Mouse (Mus musculus): ENCODE measurements around the gene Psors1c2. TPM values are rescaled to one million over a fixed set of nuclear protein-coding genes. Genes with fewer than 3 reads are reported as not detected.

Gene Psors1c2
- polyA plus RNA-seq, 1 experiment from 2014 or later = 0.13 TPM

- Histone ChIP-seq H3K9ac (replicated peaks) (no peak overlapping the region), H3K4me2 (ENCODE audit: low read depth, low read length) (no peak overlapping the region), H3K4me1 (ENCODE audit: insufficient read depth) (no peaks in the 10 kb centered on the region), H3K27ac (ENCODE audit: low read depth) (no peak overlapping the region), H3K27me3 (ENCODE audit: insufficient read depth, low read length) (peaks cover 26% of the 10 kb centered on the region), H3K4me3 (ENCODE audit: low read depth, low read length) (no peak overlapping the region), H3K9me3 (ENCODE audit: low read length) (no peaks in the 10 kb centered on the region), H3K36me3 (replicated peaks; ENCODE audit: insufficient read depth, low read length) (no peaks in the 10 kb centered on the region)
- 90% methylated on average over 7 of the region's 7 CpGs for WGBS (ENCODE audit: insufficient replicate concordance)
- DNase-seq = no peak
- no peak for TF ChIP-seq EP300 (IDR thresholded peaks at IDR 0.05; ENCODE audit: low read depth)
- TF ChIP-seq CTCF (IDR thresholded peaks at IDR 0.05; ENCODE audit: low read depth) = no peak
- no peak for ATAC-seq
Observed at GRCm38 (mm10) chr17:35571477-35571876, 38.5 kb downstream of the Psors1c2 start.

GRCm38 (mm10) chr17:35578211-35578610 lies 45.2 kb downstream of the Psors1c2 start:
- no peaks in the 10 kb centered on the region for H3K9me3 ChIP-seq (ENCODE audit: low read length)
- DNase-seq = peak; percentile 88
- 20% methylated on average over 6 of the region's 6 CpGs for WGBS (ENCODE audit: insufficient replicate concordance)
- TF ChIP-seq CTCF (IDR thresholded peaks at IDR 0.05; ENCODE audit: low read depth) = peak; percentile 100
- no peak for TF ChIP-seq EP300 (IDR thresholded peaks at IDR 0.05; ENCODE audit: low read depth)
- H3K9ac ChIP-seq (replicated peaks) = no peak overlapping the region
- peak; percentile 71 for ATAC-seq
- no peak overlapping the region for H3K27ac ChIP-seq (ENCODE audit: low read depth)
- H3K27me3 ChIP-seq (ENCODE audit: insufficient read depth, low read length) = no peaks in the 10 kb centered on the region
- no peak overlapping the region for H3K4me2 ChIP-seq (ENCODE audit: low read depth, low read length)
- no peak overlapping the region for H3K4me3 ChIP-seq (ENCODE audit: low read depth, low read length)
- no peaks in the 10 kb centered on the region for H3K36me3 ChIP-seq (replicated peaks; ENCODE audit: insufficient read depth, low read length)
- no peaks in the 10 kb centered on the region for H3K4me1 ChIP-seq (ENCODE audit: insufficient read depth)

GRCm38 (mm10) chr17:35582900-35583299 lies 49.9 kb downstream of the Psors1c2 start:
- Histone ChIP-seq H3K36me3 (replicated peaks; ENCODE audit: insufficient read depth, low read length) (no peaks in the 10 kb centered on the region), H3K4me2 (ENCODE audit: low read depth, low read length) (no peak overlapping the region), H3K27ac (ENCODE audit: low read depth) (no peak overlapping the region), H3K27me3 (ENCODE audit: insufficient read depth, low read length) (no peaks in the 10 kb centered on the region), H3K4me3 (ENCODE audit: low read depth, low read length) (no peak overlapping the region), H3K4me1 (ENCODE audit: insufficient read depth) (no peaks in the 10 kb centered on the region), H3K9me3 (ENCODE audit: low read length) (no peaks in the 10 kb centered on the region), H3K9ac (replicated peaks) (no peak overlapping the region)
- WGBS (ENCODE audit: insufficient replicate concordance) = 89% methylated on average over 1 of the region's 1 CpGs
- TF ChIP-seq CTCF (IDR thresholded peaks at IDR 0.05; ENCODE audit: low read depth) (peak; percentile 67), EP300 (IDR thresholded peaks at IDR 0.05; ENCODE audit: low read depth) (no peak)
- DNase-seq (no peak), ATAC-seq (no peak)

Other genes starting within 250 kb of the Psors1c2 start
- 0.07 and 0.17 TPM in 2 replicates for gene H2-Q1, start 212.8 kb upstream of the Psors1c2 start, polyA plus RNA-seq (2015; fragmentation: Nextera tagmentation; extraction: Ambion mirVana)
- gene H2-Q2, start 191.0 kb upstream of the Psors1c2 start, polyA plus RNA-seq (2015; fragmentation: Nextera tagmentation; extraction: Ambion mirVana) = 4.9 and 5.3 TPM in 2 replicates
- gene H2-Q4, start 153.6 kb upstream of the Psors1c2 start, polyA plus RNA-seq (2015; fragmentation: Nextera tagmentation; extraction: Ambion mirVana) = 4.1 and 5.6 TPM in 2 replicates
- 3.7 TPM in 2 replicates for gene H2-Q6, start 108.4 kb upstream of the Psors1c2 start, polyA plus RNA-seq (2015; fragmentation: Nextera tagmentation; extraction: Ambion mirVana)
- gene H2-Q7, start 94.0 kb upstream of the Psors1c2 start, polyA plus RNA-seq (2015; fragmentation: Nextera tagmentation; extraction: Ambion mirVana) = 7.5 and 7.9 TPM in 2 replicates
- gene H2-Q10, start 63.1 kb upstream of the Psors1c2 start, polyA plus RNA-seq (2015; fragmentation: Nextera tagmentation; extraction: Ambion mirVana) = 621 and 683 TPM in 2 replicates
- gene Pou5f1, start 27.2 kb upstream of the Psors1c2 start, polyA plus RNA-seq (2015; fragmentation: Nextera tagmentation; extraction: Ambion mirVana) = not detected in 2 replicates
- 19.6 and 20.6 TPM in 2 replicates for gene Tcf19, start 16.4 kb upstream of the Psors1c2 start, polyA plus RNA-seq (2015; fragmentation: Nextera tagmentation; extraction: Ambion mirVana)
- gene Cchcr1, start 16.1 kb upstream of the Psors1c2 start, polyA plus RNA-seq (2015; fragmentation: Nextera tagmentation; extraction: Ambion mirVana) = 3.0 and 3.5 TPM in 2 replicates
- gene Cdsn, start 18.9 kb downstream of the Psors1c2 start, polyA plus RNA-seq (2015; fragmentation: Nextera tagmentation; extraction: Ambion mirVana) = not detected in 2 replicates
- not detected in 2 replicates for gene 2300002M23Rik, start 34.2 kb downstream of the Psors1c2 start, polyA plus RNA-seq (2015; fragmentation: Nextera tagmentation; extraction: Ambion mirVana)
- not detected in 2 replicates for gene Sfta2, start 68.3 kb downstream of the Psors1c2 start, polyA plus RNA-seq (2015; fragmentation: Nextera tagmentation; extraction: Ambion mirVana)
- not detected in 2 replicates for gene Gm9573, start 93.4 kb downstream of the Psors1c2 start, polyA plus RNA-seq (2015; fragmentation: Nextera tagmentation; extraction: Ambion mirVana)
- not detected in 2 replicates for gene Mucl3, start 110.5 kb downstream of the Psors1c2 start, polyA plus RNA-seq (2015; fragmentation: Nextera tagmentation; extraction: Ambion mirVana)
- 4.6 and 5.0 TPM in 2 replicates for gene Vars2, start 134.4 kb downstream of the Psors1c2 start, polyA plus RNA-seq (2015; fragmentation: Nextera tagmentation; extraction: Ambion mirVana)
- 14.1 and 15.2 TPM in 2 replicates for gene Gtf2h4, start 140.5 kb downstream of the Psors1c2 start, polyA plus RNA-seq (2015; fragmentation: Nextera tagmentation; extraction: Ambion mirVana)
- gene Ddr1, start 171.4 kb downstream of the Psors1c2 start, polyA plus RNA-seq (2015; fragmentation: Nextera tagmentation; extraction: Ambion mirVana) = 2.2 and 2.3 TPM in 2 replicates

Measured in liver, postnatal 0 days (tissue).